Mouse (Mus musculus): ENCODE measurements around the gene Gm10160.
"Not testable (repeated sequence)": the region's sequence is repeated elsewhere in the genome, so short reads cannot be mapped to it uniquely, and the experiment has no call there.

Gm10160 gene

GRCm38 (mm10) chr7:81858236-81858635 lies 2.6 kb upstream of the Gm10160 start:
- no peak for DNase-seq (ENCODE audit: low read depth, low spot score)

GRCm38 (mm10) chr7:81856221-81856620 lies 627 bp upstream of the Gm10160 start:
- DNase-seq (ENCODE audit: low read depth, low spot score): no peak

DNA sequence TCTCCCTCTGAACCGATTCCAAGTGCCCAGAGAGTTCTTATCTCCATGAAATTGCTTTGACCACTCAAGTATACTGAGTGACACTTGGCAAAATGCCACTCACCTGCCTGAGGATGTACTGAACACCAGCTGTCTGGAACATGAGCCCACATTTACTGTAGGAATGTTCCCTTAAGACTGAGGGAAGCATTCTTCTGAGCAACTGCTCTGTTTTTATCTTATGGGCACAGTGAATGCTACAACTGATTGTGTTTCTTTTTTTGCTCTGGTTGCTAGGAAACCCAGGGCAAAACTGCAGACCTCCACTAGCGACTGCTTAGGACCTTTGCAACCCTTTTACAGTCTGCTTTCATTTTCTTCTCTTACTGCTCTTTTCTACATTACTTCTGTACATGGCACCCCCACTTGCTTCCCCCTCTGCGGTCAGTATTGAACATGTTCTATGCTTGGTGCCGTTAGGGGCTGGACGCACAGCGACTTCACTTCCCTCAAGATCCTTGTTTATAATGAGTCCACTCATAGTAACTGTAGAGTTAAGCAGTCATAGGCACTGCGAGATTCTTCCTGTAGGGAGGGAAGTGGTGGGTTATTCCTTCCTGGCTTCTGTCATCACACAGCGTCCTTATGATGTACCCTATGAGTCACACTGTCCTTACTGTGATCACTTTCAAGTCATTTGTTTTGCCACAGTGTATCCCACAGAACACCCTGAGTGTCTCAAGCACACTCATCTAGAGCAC lies 856 bp downstream of the Gm10160 start:
- DNase-seq (ENCODE audit: low read depth, low spot score): no peak

- DNase-seq (ENCODE audit: low read depth, low spot score): no peak
These were observed 3.9 kb downstream of the Gm10160 start for GRCm38 (mm10) chr7:81851706-81852105.

DNA sequence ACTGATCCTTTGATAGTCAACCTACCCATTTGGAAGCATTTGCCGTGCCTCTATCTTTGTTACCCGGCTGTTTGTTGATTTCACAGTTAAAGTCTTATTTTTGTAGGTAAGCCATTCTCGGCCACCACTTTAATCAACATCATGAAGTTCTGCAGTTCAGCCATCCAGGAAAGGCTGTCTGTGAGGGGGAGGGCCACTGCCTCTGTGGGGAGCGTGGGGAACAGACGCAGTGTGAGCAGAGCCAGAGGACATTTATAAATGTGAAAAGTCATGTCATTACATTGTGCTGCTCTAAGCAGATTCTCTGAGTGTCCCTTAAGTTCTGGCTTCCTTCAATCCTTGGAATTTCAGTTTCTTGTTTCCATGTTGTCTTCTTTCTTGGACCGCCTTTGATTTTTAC lies 5.4 kb downstream of the Gm10160 start:
- no peak for DNase-seq (ENCODE audit: low read depth, low spot score)

DNA sequence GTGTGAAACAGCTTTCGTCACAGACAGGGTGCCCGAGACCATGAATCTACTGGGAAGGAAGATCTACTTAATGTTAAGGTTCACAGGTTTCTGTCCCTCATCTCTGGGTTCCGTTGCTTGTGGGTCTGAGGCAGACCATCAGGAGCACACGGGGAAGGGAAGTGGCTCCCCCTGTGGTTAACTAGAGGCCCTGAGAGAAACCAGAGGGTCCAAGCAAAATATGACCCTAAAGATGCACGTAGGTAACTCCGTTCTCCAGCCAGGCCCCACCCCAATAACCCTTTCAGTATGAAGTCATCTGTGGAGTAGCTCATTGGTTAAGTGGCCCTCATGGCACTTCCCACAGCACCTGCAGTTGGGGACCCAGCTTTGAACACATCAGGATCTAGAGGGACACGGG lies 6.0 kb downstream of the Gm10160 start:
- no peak for DNase-seq (ENCODE audit: low read depth, low spot score)

GRCm38 (mm10) chr7:81849214-81849613 lies 6.4 kb downstream of the Gm10160 start:
- no peak for DNase-seq (ENCODE audit: low read depth, low spot score)

- DNase-seq (ENCODE audit: low read depth, low spot score): no peak
These were observed 7.8 kb downstream of the Gm10160 start for GRCm38 (mm10) chr7:81847777-81848176.

DNA sequence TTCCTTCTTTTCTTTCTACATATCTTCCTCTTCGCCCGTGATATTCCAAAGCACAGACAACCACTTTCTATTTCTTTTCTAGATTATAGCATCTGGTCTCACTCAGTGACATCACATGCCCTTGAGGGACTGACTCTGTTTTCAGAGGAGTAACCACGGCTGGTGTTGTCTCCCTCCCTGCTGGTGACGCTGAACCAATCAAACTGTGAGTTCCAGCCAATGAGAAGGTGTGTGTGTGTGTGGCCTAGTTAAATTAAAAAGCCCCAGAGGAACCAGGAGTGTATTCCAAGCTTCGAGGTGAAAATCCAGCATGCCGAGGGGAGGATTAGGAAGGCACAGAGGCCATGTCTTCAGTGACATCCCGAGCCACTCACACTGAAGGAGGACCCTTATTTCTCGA lies 8.6 kb downstream of the Gm10160 start:
- DNase-seq (ENCODE audit: low read depth, low spot score): no peak

DNA sequence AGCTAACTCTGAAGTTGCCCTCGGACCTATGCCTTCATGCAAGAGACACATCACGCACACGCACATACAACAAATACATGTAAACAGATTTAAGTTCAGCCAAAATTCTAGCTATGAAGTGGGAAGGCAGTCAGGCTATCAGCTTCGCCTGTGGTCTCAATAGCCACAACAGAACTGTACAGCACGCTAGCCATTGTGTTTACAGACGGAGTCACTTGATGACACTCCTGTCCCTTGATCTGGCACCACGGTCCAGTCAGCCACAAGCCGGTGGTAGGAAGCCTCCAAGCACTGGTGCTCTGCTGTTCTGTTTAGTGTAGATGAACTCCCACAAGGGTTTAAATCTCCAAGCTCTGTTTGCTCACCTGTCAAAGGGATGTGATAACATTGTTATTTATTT lies 9.6 kb downstream of the Gm10160 start:
- DNase-seq (ENCODE audit: low read depth, low spot score): no peak

GRCm38 (mm10) chr7:81845313-81845712 lies 10.3 kb downstream of the Gm10160 start:
- no peak for DNase-seq (ENCODE audit: low read depth, low spot score)

DNA sequence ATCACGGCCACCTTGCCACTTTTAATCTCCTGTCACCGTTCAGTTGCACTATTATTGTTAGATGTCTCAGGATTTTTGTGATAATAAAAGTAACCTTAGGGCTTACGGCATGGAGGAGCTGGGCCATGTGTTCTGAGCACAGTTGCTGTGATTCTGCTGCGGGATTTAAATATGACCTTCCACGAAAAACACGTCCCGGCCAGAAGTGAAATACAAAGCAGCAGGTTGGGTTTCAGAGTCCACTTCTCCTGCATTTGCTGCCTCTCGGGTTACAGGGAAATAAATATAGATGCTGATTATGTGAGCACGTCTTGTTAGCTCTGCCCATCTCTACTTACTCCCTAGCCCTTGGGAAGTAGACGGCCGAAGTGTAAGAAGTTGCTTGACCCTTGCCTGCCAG lies 10.8 kb downstream of the Gm10160 start:
- no peak for DNase-seq (ENCODE audit: low read depth, low spot score)

DNA sequence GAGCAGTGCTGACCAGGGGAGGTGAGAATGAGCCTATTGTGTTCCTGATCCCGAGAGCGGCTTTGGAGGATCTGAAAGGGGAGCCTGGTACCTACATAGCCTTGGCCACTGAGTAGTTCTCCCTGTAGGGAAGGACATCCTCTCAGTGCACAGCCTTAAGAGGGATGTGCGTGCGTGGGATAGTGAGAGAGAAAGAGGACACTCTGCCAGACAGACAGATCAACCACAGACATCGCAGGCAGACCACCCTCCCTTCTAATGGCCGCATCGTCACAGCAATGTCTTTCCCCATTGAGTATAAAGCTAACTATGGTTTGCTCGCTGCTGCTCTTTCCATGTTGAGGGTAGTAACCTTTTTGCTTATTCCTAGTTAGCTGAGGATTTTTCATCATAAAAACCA lies 11.7 kb downstream of the Gm10160 start:
- no peak for DNase-seq (ENCODE audit: low read depth, low spot score)

GRCm38 (mm10) chr7:81842998-81843397 lies 12.6 kb downstream of the Gm10160 start:
- no peak for DNase-seq (ENCODE audit: low read depth, low spot score)

DNA sequence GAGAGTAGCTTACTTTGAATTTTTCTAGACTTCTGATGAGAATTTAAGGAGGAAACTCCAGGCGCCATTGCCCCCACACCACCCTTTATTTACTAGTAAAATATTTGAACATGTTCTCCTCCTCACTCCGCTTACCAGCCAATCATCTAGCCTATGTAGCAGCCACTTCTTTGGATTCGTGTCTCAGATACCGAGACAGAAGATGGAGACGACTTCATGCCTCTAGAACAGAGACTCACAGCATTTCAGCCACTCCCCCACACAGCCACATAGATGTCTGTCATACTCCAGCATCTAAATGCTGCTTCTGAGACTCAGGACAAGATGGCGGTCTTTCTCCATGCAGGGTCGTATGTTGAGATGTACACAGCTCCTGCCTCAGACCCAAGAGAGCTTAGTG lies 13.5 kb downstream of the Gm10160 start:
- DNase-seq (ENCODE audit: low read depth, low spot score): no peak

- no peak for DNase-seq (ENCODE audit: low read depth, low spot score)
These were observed 14.2 kb downstream of the Gm10160 start for GRCm38 (mm10) chr7:81841439-81841838.

GRCm38 (mm10) chr7:81840661-81841181 lies 14.9 kb downstream of the Gm10160 start:
- no peak for DNase-seq (ENCODE audit: low read depth, low spot score)

- no peak for DNase-seq (ENCODE audit: low read depth, low spot score)
These were observed 15.8 kb downstream of the Gm10160 start for GRCm38 (mm10) chr7:81839746-81840145.

- DNase-seq (ENCODE audit: low read depth, low spot score): not testable (repeated sequence)
These were observed 17.8 kb downstream of the Gm10160 start for GRCm38 (mm10) chr7:81837771-81838170.

GRCm38 (mm10) chr7:81835430-81835829 lies 20.2 kb downstream of the Gm10160 start:
- no peak for DNase-seq (ENCODE audit: low read depth, low spot score)

DNA sequence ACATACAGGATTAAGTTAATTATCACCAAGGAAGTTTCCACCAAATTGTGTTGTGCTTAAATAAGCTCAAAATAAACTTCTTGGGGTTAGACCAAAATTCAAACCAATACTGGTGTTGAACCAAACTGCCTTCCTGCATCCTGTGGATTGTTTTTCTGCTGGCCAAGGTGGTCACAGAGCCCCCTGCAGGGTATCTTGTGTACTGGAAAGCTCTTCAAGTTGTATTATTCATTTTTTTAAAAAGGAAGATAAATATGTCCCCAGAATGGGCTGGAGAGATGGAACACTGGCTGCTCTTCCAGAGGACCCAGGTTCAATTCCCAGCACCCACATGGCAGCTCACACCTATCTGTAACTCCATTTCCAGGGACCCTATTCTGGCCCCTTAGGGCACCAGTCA lies 20.7 kb downstream of the Gm10160 start:
- DNase-seq (ENCODE audit: low read depth, low spot score): no peak

DNA sequence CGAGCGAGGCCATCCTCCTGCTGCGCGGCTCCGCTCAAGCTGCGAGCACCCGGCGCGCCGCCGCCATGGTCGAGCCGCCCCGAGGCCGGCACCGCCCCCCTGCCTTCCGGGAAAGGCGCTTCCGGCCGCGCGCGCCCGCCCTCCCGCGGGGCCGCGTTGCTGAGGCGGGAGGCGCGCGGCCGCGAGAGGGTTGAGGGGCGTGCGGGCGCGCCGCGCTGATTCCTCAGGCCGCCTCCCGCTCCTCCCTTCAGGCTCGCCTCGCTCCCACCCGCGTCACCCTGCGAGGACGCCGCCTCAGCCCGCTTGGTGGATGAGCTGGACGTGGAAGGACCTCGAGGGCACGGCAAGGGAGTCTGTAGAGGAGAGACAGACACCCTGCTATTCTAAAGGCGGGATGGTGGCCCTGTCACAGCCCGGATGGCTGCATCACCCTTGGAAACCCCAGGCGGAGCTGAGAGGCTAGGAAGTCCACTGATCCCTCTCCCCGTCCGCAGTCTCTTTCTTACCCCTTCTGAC lies 26.2 kb downstream of the Gm10160 start, which contains the start of gene Btbd1:
Gene Btbd1, minus strand, starts transcription at position 53 of the 516 bp plus-strand sequence.
- DNase-seq (ENCODE audit: low read depth, low spot score): peak; percentile 76

DNA sequence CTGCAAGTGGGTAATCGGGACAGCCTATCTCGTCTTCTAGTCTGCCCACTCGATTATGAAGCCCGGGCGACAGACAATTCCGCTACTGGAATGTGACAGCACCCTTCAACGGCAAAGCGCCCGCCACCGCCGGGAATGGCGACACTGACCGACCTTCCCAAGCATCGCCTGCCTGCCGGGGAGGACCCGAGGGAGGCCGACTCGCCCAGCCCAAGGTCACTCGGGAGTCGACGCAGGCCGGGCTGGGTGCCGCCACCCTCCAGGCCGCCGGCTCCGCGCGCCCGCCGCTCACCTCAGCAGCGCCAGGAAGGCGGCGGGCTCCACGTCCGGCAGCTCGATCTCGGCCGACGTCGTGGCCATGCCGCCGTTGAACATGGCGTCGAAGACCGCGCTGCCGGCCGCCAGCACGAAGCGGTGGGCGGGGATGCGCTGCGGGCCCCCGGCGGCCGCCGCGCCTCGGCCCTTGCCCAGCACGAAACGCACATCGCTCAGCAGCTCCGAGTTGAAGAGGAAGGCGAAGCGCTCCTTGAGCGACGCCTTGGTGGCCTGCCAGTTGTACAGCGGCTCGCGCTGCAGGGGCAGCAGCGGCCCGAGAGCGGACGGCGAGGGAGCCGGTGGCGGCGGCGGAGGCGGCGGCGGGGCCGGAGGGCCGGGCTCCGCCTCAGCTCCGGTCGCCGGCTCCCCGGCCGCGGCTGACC lies 26.8 kb downstream of the Gm10160 start:
- no peak for DNase-seq (ENCODE audit: low read depth, low spot score)

Data from forelimb bud, embryonic 11.5 days (tissue).